Mouse (Mus musculus) neural tube, embryonic 14.5 days (tissue): ENCODE measurements around the gene Tpgs1. TPM values are rescaled to one million over a fixed set of nuclear protein-coding genes. Genes with fewer than 3 reads are reported as not detected.
A peak's percentile ranks its signal among the peaks of the same experiment; 100 is the strongest.
"Not testable (repeated sequence)": the region's sequence is repeated elsewhere in the genome, so short reads cannot be mapped to it uniquely, and the experiment has no call there.

Experiments used
- ATAC-seq: fragments of 200-750 bp; cut with Nextera tagmentation; 2 replicates; pipeline ENCODE4 v1.8.0; 2017; ENCODE audit warnings: low read depth, mild to moderate bottlenecking, moderate TSS enrichment, moderate library complexity
- H3K27ac ChIP-seq: fragments of 300-500 bp; sonication (generic); 2 replicates; pipeline ENCODE4 v1.5.1; 2014; ENCODE audit warnings: low read depth, mild to moderate bottlenecking, control low read depth, low read length, moderate library complexity, mixed read lengths
- H3K27me3 ChIP-seq: fragments of 300-500 bp; sonication (generic); 2 replicates; pipeline ENCODE4 v1.6.1; 2014; ENCODE audit warnings: low read length; ENCODE audit not compliant: control insufficient read depth, insufficient read depth
- H3K36me3 ChIP-seq: fragments of 300-500 bp; sonication (generic); 2 replicates; pipeline ENCODE4 v1.6.1; 2014; ENCODE audit warnings: low read length, mixed read lengths; ENCODE audit not compliant: control insufficient read depth, insufficient read depth
- H3K4me1 ChIP-seq: fragments of 300-500 bp; sonication (generic); 2 replicates; pipeline ENCODE4 v1.6.1; 2014; ENCODE audit warnings: low read length; ENCODE audit not compliant: control insufficient read depth, insufficient read depth
- H3K4me2 ChIP-seq: fragments of 300-500 bp; sonication (generic); 2 replicates; pipeline ENCODE4 v1.6.1; 2014; ENCODE audit warnings: mild to moderate bottlenecking, low read depth, low read length, control low read depth
- H3K4me3 ChIP-seq: fragments of 300-500 bp; sonication (generic); 2 replicates; pipeline ENCODE4 v1.5.1; 2014; ENCODE audit warnings: low read depth, low read length, control low read depth, mixed read lengths
- H3K9ac ChIP-seq: fragments of 300-500 bp; sonication (generic); replicated peaks from 2 replicates; pipeline ENCODE4 v1.6.1; 2014; ENCODE audit warnings: low read depth, mild to moderate bottlenecking, control low read depth, low read length, mixed read lengths
- H3K9me3 ChIP-seq: fragments of 300-500 bp; sonication (generic); 2 replicates; pipeline ENCODE4 v1.6.1; 2016; ENCODE audit warnings: low read length; ENCODE audit not compliant: control insufficient read depth
- WGBS: fragments of 180-500 bp; shearing (Covaris S2); extraction: QIAGEN DNeasy Blood & Tissue Kit; methylation state at CpG from one replicate; pipeline ENCODE4 v1.1.7; 2014; 5-methylcytosine and 5-hydroxymethylcytosine counted together
- polyA plus RNA-seq: library from polyadenylated mRNA; unstranded; fragments of >200 nt; fragmentation: Nextera tagmentation; extraction: Ambion mirVana; gene quantifications from 2 replicates; pipeline ENCODE4 v1.2.1, GENCODE M21; 2014

Gene Tpgs1
- polyA plus RNA-seq, 1 experiment from 2014 or later = 118 TPM

- Histone ChIP-seq H3K27me3 (no peaks in the 10 kb centered on the region), H3K4me1 (no peaks in the 10 kb centered on the region), H3K4me2 (no peak overlapping the region), H3K9me3 (no peaks in the 10 kb centered on the region), H3K27ac (no peak overlapping the region), H3K4me3 (no peak overlapping the region), H3K9ac (no peak overlapping the region), H3K36me3 (no peaks in the 10 kb centered on the region)
- ATAC-seq = 0 out of 2 replicates have a peak, but pooled peaks have one; percentile 9
- WGBS = 66% methylated on average over 13 of the region's 13 CpGs
Measured at GRCm38 (mm10) chr10:79695231-79696128, 26.3 kb downstream of the Tpgs1 start.

DNA sequence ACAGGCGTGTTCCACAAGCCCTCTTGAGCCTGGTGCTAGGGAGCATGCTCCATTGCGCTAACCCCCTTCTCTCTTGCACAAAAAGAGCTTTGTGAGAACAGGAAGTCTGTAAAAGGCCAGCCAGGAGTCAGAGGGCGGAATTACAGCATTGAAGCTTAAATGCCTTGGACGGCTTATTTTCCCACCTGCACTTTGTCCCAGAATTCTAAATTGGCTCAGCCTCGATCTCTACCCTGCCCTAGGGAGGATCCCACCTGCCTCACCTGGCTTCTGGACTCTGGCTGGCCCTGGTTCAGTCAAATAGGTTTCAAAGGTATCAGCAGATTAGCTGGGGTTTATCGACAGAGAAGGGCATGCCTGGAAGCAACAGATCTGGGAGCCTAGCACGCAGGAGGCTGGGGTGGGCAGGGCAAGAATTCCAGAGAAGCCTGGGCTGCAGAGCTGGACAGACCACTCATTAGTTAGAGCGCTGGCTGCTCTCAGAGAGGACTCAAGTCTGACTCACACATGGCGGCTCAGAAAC, 27.0 kb downstream of the Tpgs1 start:
- 63% methylated on average over 9 of the region's 9 CpGs for WGBS
- Histone ChIP-seq H3K4me3 (no peak overlapping the region), H3K9ac (no peak overlapping the region), H3K27ac (no peak overlapping the region), H3K27me3 (no peaks in the 10 kb centered on the region), H3K4me1 (no peaks in the 10 kb centered on the region), H3K4me2 (no peak overlapping the region), H3K36me3 (no peaks in the 10 kb centered on the region), H3K9me3 (no peaks in the 10 kb centered on the region)
- no peak for ATAC-seq

- ATAC-seq = no peak
Measured at GRCm38 (mm10) chr10:79697916-79698315, 28.7 kb downstream of the Tpgs1 start.

GRCm38 (mm10) chr10:79698459-79698858, 29.3 kb downstream of the Tpgs1 start:
- H3K27ac ChIP-seq = no peak overlapping the region
- H3K36me3 ChIP-seq = no peaks in the 10 kb centered on the region
- 92% methylated on average over 6 of the region's 6 CpGs for WGBS
- no peak for ATAC-seq
- H3K9ac ChIP-seq = no peak overlapping the region
- no peaks in the 10 kb centered on the region for H3K9me3 ChIP-seq
- no peak overlapping the region for H3K4me2 ChIP-seq
- H3K4me1 ChIP-seq = no peaks in the 10 kb centered on the region
- H3K4me3 ChIP-seq = no peak overlapping the region
- no peaks in the 10 kb centered on the region for H3K27me3 ChIP-seq

More at GRCm38 (mm10) chr10:79697916-79698315, 28.7 kb downstream of the Tpgs1 start:
- no peak overlapping the region for H3K4me2 ChIP-seq
- H3K27ac ChIP-seq = no peak overlapping the region
- no peaks in the 10 kb centered on the region for H3K4me1 ChIP-seq
- H3K9me3 ChIP-seq = no peaks in the 10 kb centered on the region
- WGBS = 83% methylated on average over 6 of the region's 6 CpGs
- no peaks in the 10 kb centered on the region for H3K27me3 ChIP-seq
- no peaks in the 10 kb centered on the region for H3K36me3 ChIP-seq
- H3K4me3 ChIP-seq = no peak overlapping the region
- H3K9ac ChIP-seq = no peak overlapping the region

- H3K9me3 ChIP-seq = no peaks in the 10 kb centered on the region
- 52% methylated on average over 7 of the region's 7 CpGs for WGBS
- no peak for ATAC-seq
- H3K27me3 ChIP-seq = no peaks in the 10 kb centered on the region
- H3K4me1 ChIP-seq = peaks cover 7% of the 10 kb centered on the region
- no peaks in the 10 kb centered on the region for H3K36me3 ChIP-seq
- no peak overlapping the region for H3K4me3 ChIP-seq
- 0 out of 2 replicates have a peak overlapping the region, but pooled peaks have one; percentile 7 for H3K9ac ChIP-seq
- H3K4me2 ChIP-seq = no peak overlapping the region
- H3K27ac ChIP-seq = no peak overlapping the region
Measured at GRCm38 (mm10) chr10:79700676-79701075, 31.5 kb downstream of the Tpgs1 start.

DNA sequence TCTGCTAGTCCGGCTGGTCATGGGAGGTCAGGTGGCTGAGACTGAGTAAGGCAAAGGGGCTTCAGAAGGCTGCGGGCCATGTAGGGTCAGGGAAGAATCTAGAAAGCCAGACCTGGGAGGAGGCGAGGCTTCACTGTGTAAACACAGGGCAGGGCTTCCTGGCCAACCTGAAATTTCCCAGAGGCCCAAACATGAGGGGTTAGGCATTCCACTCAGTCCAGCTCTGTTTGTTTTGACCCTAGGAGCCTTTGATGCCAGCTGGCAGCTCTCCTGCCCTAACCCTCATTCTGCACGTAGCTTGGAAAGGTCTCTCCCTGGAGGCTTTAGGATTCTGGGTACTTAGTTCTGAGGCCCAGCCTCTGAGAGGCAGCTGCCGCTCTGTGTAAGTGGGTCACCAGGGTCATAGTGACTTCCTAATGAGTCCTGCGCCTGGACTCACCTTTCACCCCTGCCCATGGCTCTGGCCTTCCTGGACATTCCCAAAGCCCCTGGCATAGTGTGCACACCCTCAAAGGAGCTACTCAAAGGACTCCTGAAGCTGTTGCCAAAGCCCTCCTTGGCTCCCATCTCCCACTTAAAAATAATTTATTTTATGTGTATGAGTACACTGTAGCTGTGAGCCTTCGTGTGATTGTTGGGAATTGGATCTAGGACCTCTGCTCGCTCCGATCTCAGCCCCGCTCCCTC, 32.4 kb downstream of the Tpgs1 start:
- WGBS = 72% methylated on average over 10 of the region's 10 CpGs
- H3K4me2 ChIP-seq = no peak overlapping the region
- no peak for ATAC-seq
- no peak overlapping the region for H3K27ac ChIP-seq
- H3K9me3 ChIP-seq = no peaks in the 10 kb centered on the region
- no peaks in the 10 kb centered on the region for H3K27me3 ChIP-seq
- no peak overlapping the region for H3K9ac ChIP-seq
- H3K4me3 ChIP-seq = no peak overlapping the region
- no peaks in the 10 kb centered on the region for H3K36me3 ChIP-seq
- peaks cover 16% of the 10 kb centered on the region for H3K4me1 ChIP-seq

GRCm38 (mm10) chr10:79702970-79703369, 33.8 kb downstream of the Tpgs1 start:
- not testable (repeated sequence) for H3K9me3 ChIP-seq, H3K36me3 ChIP-seq, H3K4me2 ChIP-seq, H3K9ac ChIP-seq, H3K27me3 ChIP-seq, H3K4me3 ChIP-seq, H3K27ac ChIP-seq, ATAC-seq
- 85% methylated on average over 2 of the region's 4 CpGs for WGBS
- peaks cover 22% of the 10 kb centered on the region for H3K4me1 ChIP-seq

- Histone ChIP-seq H3K4me2 (peak overlapping the region; percentile 89), H3K9ac (0 out of 2 replicates have a peak overlapping the region, but pooled peaks have one; percentile 8), H3K4me3 (peak overlapping the region; percentile 67; the same call in 1 of the 2 replicates), H3K4me1 (peaks cover 22% of the 10 kb centered on the region), H3K36me3 (no peaks in the 10 kb centered on the region), H3K27ac (0 out of 2 replicates have a peak overlapping the region, but pooled peaks have one; percentile 0), H3K9me3 (no peaks in the 10 kb centered on the region), H3K27me3 (no peaks in the 10 kb centered on the region)
- 79% methylated on average over 10 of the region's 10 CpGs for WGBS
- ATAC-seq = no peak
Measured at GRCm38 (mm10) chr10:79703541-79703940, 34.4 kb downstream of the Tpgs1 start.
